Mouse (Mus musculus) heart, postnatal 0 days (tissue): ENCODE measurements around the gene Emilin2. TPM values are rescaled to one million over a fixed set of nuclear protein-coding genes. Genes with fewer than 3 reads are reported as not detected.

Experiments used
- ATAC-seq: fragments of 200-750 bp; cut with Nextera tagmentation; 2 replicates; pipeline ENCODE4 v1.8.0; 2017; ENCODE audit warnings: low read depth, moderate number of reproducible peaks, moderate library complexity; ENCODE audit not compliant: insufficient read depth
- DNase-seq: peaks from one replicate; pipeline ENCODE4 v3.0.0-alpha.2; 2016; ENCODE audit warnings: low spot score
- H3K27ac ChIP-seq: fragments of 300-500 bp; sonication (generic); 2 replicates; pipeline ENCODE4 v1.5.1; 2014; ENCODE audit warnings: low read depth, mild to moderate bottlenecking
- H3K27me3 ChIP-seq: fragments of 300-500 bp; sonication (generic); 2 replicates; pipeline ENCODE4 v1.6.1; 2014; ENCODE audit warnings: low read length, mixed read lengths; ENCODE audit not compliant: control insufficient read depth, insufficient read depth
- H3K36me3 ChIP-seq: fragments of 300-500 bp; sonication (generic); replicated peaks from 2 replicates; pipeline ENCODE4 v1.6.1; 2014; ENCODE audit warnings: low read length, mixed read lengths; ENCODE audit not compliant: control insufficient read depth, insufficient read depth
- H3K4me1 ChIP-seq: fragments of 300-500 bp; sonication (generic); 2 replicates; pipeline ENCODE4 v1.6.1; 2014; ENCODE audit warnings: antibody characterized with exemption; ENCODE audit not compliant: control insufficient read depth, insufficient read depth
- H3K4me2 ChIP-seq: fragments of 300-500 bp; sonication (generic); 2 replicates; pipeline ENCODE4 v1.6.1; 2014; ENCODE audit warnings: low read depth, mild to moderate bottlenecking, low read length, moderate library complexity
- H3K4me3 ChIP-seq: fragments of 300-500 bp; sonication (generic); 2 replicates; pipeline ENCODE4 v1.5.1; 2014; ENCODE audit warnings: low read depth, low read length
- H3K9ac ChIP-seq: fragments of 300-500 bp; sonication (generic); replicated peaks from 2 replicates; pipeline ENCODE4 v1.6.1; 2014; ENCODE audit warnings: low read depth, low read length, mixed read lengths
- H3K9me3 ChIP-seq: fragments of 300-500 bp; sonication (generic); replicated peaks from 2 replicates; pipeline ENCODE4 v1.6.1; 2016; ENCODE audit warnings: low read length; ENCODE audit not compliant: control insufficient read depth
- CTCF ChIP-seq: IDR thresholded peaks from 2 replicates; pipeline ENCODE4 v1.5.1; 2016; ENCODE audit warnings: antibody characterized with exemption, control low read depth, low read depth
- EP300 ChIP-seq: IDR thresholded peaks from 2 replicates; pipeline ENCODE4 v1.6.1; 2016; ENCODE audit warnings: antibody characterized with exemption, low read depth
- WGBS: fragments of 180-500 bp; shearing (Covaris S2); extraction: QIAGEN DNeasy Blood & Tissue Kit; methylation state at CpG from one replicate; pipeline ENCODE4 v1.1.7; 2014; 5-methylcytosine and 5-hydroxymethylcytosine counted together
- polyA plus RNA-seq: library from polyadenylated mRNA; unstranded; fragments of >200 nt; fragmentation: Nextera tagmentation; extraction: Ambion mirVana; gene quantifications from 2 replicates; pipeline ENCODE4 v1.2.1, GENCODE M21; 2015
- total RNA-seq: library from RNA; depleted of rRNA; stranded (reverse); fragments of >200 nt; gene quantifications from 2 replicates; pipeline ENCODE4 v1.2.3, GENCODE M21; 2014; ENCODE audit warnings: low replicate concordance

Emilin2 gene
- total and polyA plus RNA-seq, 2 experiments from 2014 or later: 65.3 to 86.4 TPM

DNA sequence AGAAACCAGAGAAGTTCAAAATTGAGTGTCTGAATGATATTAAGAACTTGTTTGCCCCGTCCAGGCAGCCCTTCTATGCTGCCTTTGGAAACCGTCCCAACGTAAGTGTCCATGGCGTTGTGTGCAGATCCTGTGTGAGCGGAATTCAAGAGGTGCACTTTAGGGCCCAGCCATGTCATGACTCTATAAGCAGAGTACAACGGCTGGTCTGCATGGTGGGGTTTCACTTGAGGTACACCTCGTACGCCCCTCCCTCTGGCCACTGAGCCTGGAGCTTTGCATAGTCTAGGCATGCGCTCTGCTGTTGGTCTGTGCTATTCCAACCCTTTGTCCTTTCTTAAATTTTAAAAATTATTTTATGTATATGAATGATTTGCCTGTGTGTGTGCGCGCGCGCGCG is 66.6 kb downstream of the Emilin2 start:
- peaks cover 56% of the 10 kb centered on the region for H3K36me3 ChIP-seq
- H3K4me3 ChIP-seq: no peak overlapping the region
- H3K4me2 ChIP-seq: no peak overlapping the region
- ATAC-seq: no peak
- no peak for DNase-seq
- H3K9ac ChIP-seq: no peak overlapping the region
- H3K9me3 ChIP-seq: no peaks in the 10 kb centered on the region
- H3K4me1 ChIP-seq: peaks cover 15% of the 10 kb centered on the region
- TF ChIP-seq CTCF: no peak
- no peak for TF ChIP-seq EP300
- WGBS: 94% methylated on average over 15 of the region's 15 CpGs
- no peaks in the 10 kb centered on the region for H3K27me3 ChIP-seq
- no peak overlapping the region for H3K27ac ChIP-seq

- H3K4me2 ChIP-seq: no peak overlapping the region
- no peak overlapping the region for H3K9ac ChIP-seq
- TF ChIP-seq CTCF (no peak), EP300 (no peak)
- no peaks in the 10 kb centered on the region for H3K9me3 ChIP-seq
- ATAC-seq (no peak), DNase-seq (no peak)
- H3K27me3 ChIP-seq: no peaks in the 10 kb centered on the region
- no peak overlapping the region for H3K4me3 ChIP-seq
- WGBS: 92% methylated on average over 7 of the region's 7 CpGs
- no peak overlapping the region for H3K27ac ChIP-seq
- peaks cover 69% of the 10 kb centered on the region for H3K36me3 ChIP-seq
- no peaks in the 10 kb centered on the region for H3K4me1 ChIP-seq
These were observed 69.1 kb downstream of the Emilin2 start for GRCm38 (mm10) chr17:71242666-71243065.

GRCm38 (mm10) chr17:71240811-71241210 is 71.0 kb downstream of the Emilin2 start:
- Histone ChIP-seq H3K4me3 (no peak overlapping the region), H3K4me1 (no peaks in the 10 kb centered on the region), H3K9me3 (no peaks in the 10 kb centered on the region), H3K27ac (no peak overlapping the region), H3K9ac (no peak overlapping the region), H3K27me3 (no peaks in the 10 kb centered on the region), H3K36me3 (peaks cover 67% of the 10 kb centered on the region), H3K4me2 (no peak overlapping the region)
- ATAC-seq: no peak
- TF ChIP-seq CTCF (no peak), EP300 (no peak)
- no peak for DNase-seq
- 93% methylated on average over 9 of the region's 9 CpGs for WGBS

GRCm38 (mm10) chr17:71238494-71238893 is 73.3 kb downstream of the Emilin2 start:
- no peaks in the 10 kb centered on the region for H3K27me3 ChIP-seq
- 93% methylated on average over 7 of the region's 7 CpGs for WGBS
- no peaks in the 10 kb centered on the region; the same call in 1 of the 2 replicates for H3K4me1 ChIP-seq
- H3K9ac ChIP-seq: no peak overlapping the region
- no peak overlapping the region for H3K4me2 ChIP-seq
- DNase-seq (no peak), ATAC-seq (no peak)
- no peak overlapping the region for H3K27ac ChIP-seq
- peaks cover 60% of the 10 kb centered on the region for H3K36me3 ChIP-seq
- no peak overlapping the region for H3K4me3 ChIP-seq
- no peaks in the 10 kb centered on the region for H3K9me3 ChIP-seq
- TF ChIP-seq CTCF: no peak
- no peak for TF ChIP-seq EP300

DNA sequence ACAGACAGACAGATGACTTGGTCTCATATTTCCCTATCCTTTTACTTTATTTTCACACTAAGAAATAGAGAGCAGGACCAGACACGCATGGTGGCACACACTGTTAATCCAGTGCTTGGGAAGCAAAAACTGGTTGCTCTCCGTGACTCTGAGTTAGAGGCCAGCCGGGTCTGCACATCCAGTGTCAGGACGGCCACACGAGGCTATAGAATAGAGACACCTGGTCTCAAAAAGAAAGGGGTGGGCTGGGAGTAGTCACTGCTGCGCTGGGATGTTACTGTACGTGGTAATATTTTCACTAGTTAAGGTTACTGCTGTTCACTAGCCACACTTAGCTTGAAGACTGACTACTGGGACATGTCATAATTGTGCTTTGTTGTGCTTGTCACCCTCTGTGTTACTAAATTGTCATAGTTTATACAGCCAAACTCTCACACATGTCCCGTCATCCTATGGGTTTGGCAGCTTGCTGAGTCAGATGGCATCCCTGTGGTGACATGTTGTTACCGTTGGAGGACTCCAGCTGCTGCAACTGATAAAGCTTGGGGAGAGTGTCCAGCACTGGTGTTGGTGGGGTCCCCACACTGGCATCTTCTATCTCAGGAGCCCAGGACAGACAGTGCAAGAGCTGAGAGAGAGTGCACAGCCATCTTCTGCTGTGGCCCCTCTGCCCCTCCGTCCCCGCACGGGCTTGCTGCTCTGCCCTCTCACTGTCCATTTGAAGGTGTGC is 76.4 kb downstream of the Emilin2 start:
- no peaks in the 10 kb centered on the region; the same call in 1 of the 2 replicates for H3K4me1 ChIP-seq
- 79% methylated on average over 12 of the region's 12 CpGs for WGBS
- TF ChIP-seq EP300 (no peak), CTCF (no peak)
- DNase-seq (no peak), ATAC-seq (no peak)
- no peak overlapping the region for H3K27ac ChIP-seq
- H3K9ac ChIP-seq: no peak overlapping the region
- no peak overlapping the region for H3K4me2 ChIP-seq
- no peaks in the 10 kb centered on the region for H3K27me3 ChIP-seq
- H3K36me3 ChIP-seq: peaks cover 38% of the 10 kb centered on the region
- H3K4me3 ChIP-seq: no peak overlapping the region
- H3K9me3 ChIP-seq: no peaks in the 10 kb centered on the region
